Mouse (Mus musculus): Measurements from ENCODE around the gene Ano6. TPM values are rescaled to one million over a fixed set of nuclear protein-coding genes. Genes with fewer than 3 reads are reported as not detected.
A peak's percentile ranks its signal among the peaks of the same experiment; 100 is the strongest.

Gene Ano6
- polyA plus RNA-seq, 1 experiment, result 172 TPM

DNA sequence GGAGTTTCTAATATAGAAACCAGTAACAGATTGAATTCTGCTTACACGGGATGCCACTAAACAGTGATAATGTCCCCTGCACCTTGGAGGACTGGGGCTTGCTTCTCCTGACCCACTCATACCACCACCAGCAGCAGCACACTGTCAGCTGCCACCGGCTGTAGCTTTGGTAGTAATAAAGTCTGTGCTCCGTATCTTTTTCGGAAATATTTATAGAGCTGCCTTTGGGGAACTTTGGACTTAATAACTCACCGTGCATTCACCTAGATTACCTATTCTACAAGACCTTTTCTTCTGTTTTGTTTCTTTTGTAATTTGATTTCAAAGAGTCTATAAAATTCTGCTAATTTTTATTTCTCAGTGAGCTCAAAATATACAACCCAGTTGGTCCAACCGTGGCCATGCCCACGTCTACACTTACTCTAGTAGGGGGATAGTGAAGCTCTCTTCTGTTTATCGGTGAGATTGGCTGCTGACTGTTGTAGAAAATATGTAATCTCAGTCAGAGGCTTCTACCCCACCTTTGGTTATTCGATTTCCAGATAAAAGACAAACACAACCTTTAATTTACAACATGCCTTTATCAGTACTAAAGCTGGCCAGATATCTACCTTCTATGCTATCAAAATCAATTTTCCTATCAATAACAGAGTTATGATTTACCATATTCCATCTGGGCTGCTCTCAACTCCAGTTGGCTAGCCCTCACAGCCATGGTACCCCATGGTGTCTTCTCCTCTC lies 15.8 kb upstream of the Ano6 start:
- no peak overlapping the region for H3K4me3 ChIP-seq (ENCODE audit: low read depth, low read length)
- no peaks in the 10 kb centered on the region for H3K36me3 ChIP-seq (ENCODE audit: control insufficient read depth, insufficient read depth, low read length)
- no peak; the same call in 1 of the 2 replicates for TF ChIP-seq POLR2A (IDR thresholded peaks at IDR 0.05; ENCODE audit: low read depth, low read length)
- TF ChIP-seq CTCF (IDR thresholded peaks at IDR 0.05; ENCODE audit: extremely low read depth, insufficient read length, insufficient replicate concordance, low read depth, low read length), result no peak
- H3K27me3 ChIP-seq (ENCODE audit: control insufficient read depth, insufficient read depth, low read length), result no peaks in the 10 kb centered on the region
- WGBS, result 24% methylated on average over 9 of the region's 9 CpGs
- H3K4me1 ChIP-seq (ENCODE audit: control insufficient read depth, insufficient read depth, insufficient read length, low read length), result peaks cover 5% of the 10 kb centered on the region; the same call in 1 of the 2 replicates
- H3K27ac ChIP-seq (ENCODE audit: insufficient read depth, low read depth, low read length), result peak overlapping the region; percentile 81

DNA sequence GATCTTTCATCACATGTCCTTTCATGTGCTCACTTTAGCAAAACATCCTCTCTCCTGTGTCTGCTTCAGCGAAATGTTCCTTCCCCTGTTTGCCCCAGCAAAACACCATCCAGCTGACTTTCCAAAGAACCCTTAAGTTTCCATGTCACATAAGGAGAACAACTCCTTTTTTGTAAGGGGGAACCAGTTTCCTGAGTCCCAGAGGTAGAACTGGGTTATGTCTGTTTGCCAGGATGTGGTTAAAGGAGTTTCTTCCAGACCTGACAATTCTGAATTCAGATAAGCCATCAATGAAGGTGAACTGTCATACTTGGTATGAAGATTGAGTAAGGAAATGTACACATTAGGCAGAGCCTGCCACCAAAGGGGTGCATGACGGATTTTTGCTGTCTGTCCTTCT lies 12.9 kb upstream of the Ano6 start:
- Histone ChIP-seq H3K36me3 (ENCODE audit: control insufficient read depth, insufficient read depth, low read length) (no peaks in the 10 kb centered on the region), H3K4me3 (ENCODE audit: low read depth, low read length) (no peak overlapping the region), H3K27me3 (ENCODE audit: control insufficient read depth, insufficient read depth, low read length) (no peaks in the 10 kb centered on the region), H3K27ac (ENCODE audit: insufficient read depth, low read depth, low read length) (no peak overlapping the region), H3K4me1 (ENCODE audit: control insufficient read depth, insufficient read depth, insufficient read length, low read length) (peaks cover 5% of the 10 kb centered on the region; the same call in 1 of the 2 replicates)
- 93% methylated on average over 2 of the region's 2 CpGs for WGBS
- TF ChIP-seq CTCF (IDR thresholded peaks at IDR 0.05; ENCODE audit: extremely low read depth, insufficient read length, insufficient replicate concordance, low read depth, low read length), result no peak
- no peak for TF ChIP-seq POLR2A (IDR thresholded peaks at IDR 0.05; ENCODE audit: low read depth, low read length)

DNA sequence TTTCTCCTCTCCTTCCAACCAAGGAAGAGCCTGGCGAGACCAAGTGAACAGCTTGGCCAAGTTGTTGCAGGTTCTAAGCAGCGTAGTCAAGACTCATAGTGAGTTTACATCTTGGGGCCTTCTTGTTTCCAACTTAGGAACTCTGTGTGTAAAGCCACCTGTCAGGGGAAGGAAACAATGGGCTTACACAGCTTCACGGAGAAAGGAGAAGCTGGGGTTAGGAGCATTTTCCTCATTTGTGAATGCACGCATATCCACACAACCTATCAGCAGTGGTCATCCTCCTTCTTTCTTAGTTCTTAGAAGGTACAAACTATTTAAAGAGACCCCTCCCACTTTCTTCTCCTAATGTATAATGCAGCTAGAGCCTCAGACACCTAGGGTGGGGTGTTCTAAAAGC lies 11.9 kb upstream of the Ano6 start:
- Histone ChIP-seq H3K4me1 (ENCODE audit: control insufficient read depth, insufficient read depth, insufficient read length, low read length) (peaks cover 5% of the 10 kb centered on the region; the same call in 1 of the 2 replicates), H3K27ac (ENCODE audit: insufficient read depth, low read depth, low read length) (no peak overlapping the region), H3K4me3 (ENCODE audit: low read depth, low read length) (no peak overlapping the region), H3K27me3 (ENCODE audit: control insufficient read depth, insufficient read depth, low read length) (no peaks in the 10 kb centered on the region), H3K36me3 (ENCODE audit: control insufficient read depth, insufficient read depth, low read length) (no peaks in the 10 kb centered on the region)
- TF ChIP-seq CTCF (IDR thresholded peaks at IDR 0.05; ENCODE audit: extremely low read depth, insufficient read length, insufficient replicate concordance, low read depth, low read length) (no peak), POLR2A (IDR thresholded peaks at IDR 0.05; ENCODE audit: low read depth, low read length) (no peak)
- 90% methylated on average over 4 of the region's 4 CpGs for whole genome bisulfite sequencing

DNA sequence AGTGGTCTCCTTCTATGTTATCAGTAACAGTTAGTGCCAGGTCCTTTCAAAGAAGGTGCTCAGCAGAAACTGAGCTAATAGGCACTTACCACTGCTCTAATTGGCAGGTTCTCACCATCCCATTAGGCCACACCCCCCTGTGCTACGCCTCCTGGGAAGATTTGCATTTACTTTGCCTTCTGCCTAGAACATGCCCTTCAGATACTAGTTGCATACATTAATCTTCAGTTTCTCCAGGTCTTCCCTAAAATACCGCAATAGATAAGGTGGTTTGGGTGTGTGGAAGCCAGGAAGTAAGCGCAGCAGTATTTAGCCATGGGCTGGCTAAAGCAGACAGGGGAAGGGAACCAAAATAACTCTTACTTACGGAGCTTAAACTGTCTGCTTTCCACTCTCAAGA lies 4.0 kb upstream of the Ano6 start:
- no peaks in the 10 kb centered on the region for H3K27me3 ChIP-seq (ENCODE audit: control insufficient read depth, insufficient read depth, low read length)
- TF ChIP-seq CTCF (IDR thresholded peaks at IDR 0.05; ENCODE audit: extremely low read depth, insufficient read length, insufficient replicate concordance, low read depth, low read length), result no peak
- no peak for TF ChIP-seq POLR2A (IDR thresholded peaks at IDR 0.05; ENCODE audit: low read depth, low read length)
- H3K4me3 ChIP-seq (ENCODE audit: low read depth, low read length), result no peak overlapping the region

DNA sequence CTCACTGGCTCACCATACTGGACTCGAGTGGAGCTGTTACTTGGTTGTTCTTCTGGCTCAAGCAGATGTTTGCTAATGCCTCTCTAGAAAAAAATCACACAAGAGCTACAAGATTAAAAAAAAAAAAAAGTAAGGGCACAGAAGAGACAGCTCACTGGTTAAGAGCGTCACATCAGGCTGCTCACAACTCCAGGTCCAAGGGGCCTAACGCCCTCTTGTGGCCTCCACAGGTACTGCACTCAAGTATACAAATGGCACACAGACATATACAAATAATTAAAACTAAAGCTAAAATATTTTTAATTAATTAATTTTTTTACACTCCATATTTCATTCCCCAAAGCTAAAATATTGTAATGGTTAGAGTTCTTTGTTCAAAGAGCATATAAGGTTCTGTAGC lies 3.1 kb upstream of the Ano6 start:
- Histone ChIP-seq H3K4me3 (ENCODE audit: low read depth, low read length) (no peak overlapping the region), H3K36me3 (ENCODE audit: control insufficient read depth, insufficient read depth, low read length) (no peaks in the 10 kb centered on the region), H3K27me3 (ENCODE audit: control insufficient read depth, insufficient read depth, low read length) (no peaks in the 10 kb centered on the region), H3K27ac (ENCODE audit: insufficient read depth, low read depth, low read length) (no peak overlapping the region), H3K4me1 (ENCODE audit: control insufficient read depth, insufficient read depth, insufficient read length, low read length) (no peaks in the 10 kb centered on the region; the same call in 1 of the 2 replicates)
- WGBS, result 62% methylated on average over 3 of the region's 3 CpGs
- TF ChIP-seq POLR2A (IDR thresholded peaks at IDR 0.05; ENCODE audit: low read depth, low read length) (no peak), CTCF (IDR thresholded peaks at IDR 0.05; ENCODE audit: extremely low read depth, insufficient read length, insufficient replicate concordance, low read depth, low read length) (peak; percentile 69; the same call in 1 of the 2 replicates)

More for the DNA sequence above, 4.0 kb upstream of the Ano6 start:
- Histone ChIP-seq H3K36me3 (ENCODE audit: control insufficient read depth, insufficient read depth, low read length) (no peaks in the 10 kb centered on the region), H3K4me1 (ENCODE audit: control insufficient read depth, insufficient read depth, insufficient read length, low read length) (no peaks in the 10 kb centered on the region; the same call in 1 of the 2 replicates), H3K27ac (ENCODE audit: insufficient read depth, low read depth, low read length) (no peak overlapping the region)
- WGBS, result 93% methylated on average over 4 of the region's 4 CpGs

DNA sequence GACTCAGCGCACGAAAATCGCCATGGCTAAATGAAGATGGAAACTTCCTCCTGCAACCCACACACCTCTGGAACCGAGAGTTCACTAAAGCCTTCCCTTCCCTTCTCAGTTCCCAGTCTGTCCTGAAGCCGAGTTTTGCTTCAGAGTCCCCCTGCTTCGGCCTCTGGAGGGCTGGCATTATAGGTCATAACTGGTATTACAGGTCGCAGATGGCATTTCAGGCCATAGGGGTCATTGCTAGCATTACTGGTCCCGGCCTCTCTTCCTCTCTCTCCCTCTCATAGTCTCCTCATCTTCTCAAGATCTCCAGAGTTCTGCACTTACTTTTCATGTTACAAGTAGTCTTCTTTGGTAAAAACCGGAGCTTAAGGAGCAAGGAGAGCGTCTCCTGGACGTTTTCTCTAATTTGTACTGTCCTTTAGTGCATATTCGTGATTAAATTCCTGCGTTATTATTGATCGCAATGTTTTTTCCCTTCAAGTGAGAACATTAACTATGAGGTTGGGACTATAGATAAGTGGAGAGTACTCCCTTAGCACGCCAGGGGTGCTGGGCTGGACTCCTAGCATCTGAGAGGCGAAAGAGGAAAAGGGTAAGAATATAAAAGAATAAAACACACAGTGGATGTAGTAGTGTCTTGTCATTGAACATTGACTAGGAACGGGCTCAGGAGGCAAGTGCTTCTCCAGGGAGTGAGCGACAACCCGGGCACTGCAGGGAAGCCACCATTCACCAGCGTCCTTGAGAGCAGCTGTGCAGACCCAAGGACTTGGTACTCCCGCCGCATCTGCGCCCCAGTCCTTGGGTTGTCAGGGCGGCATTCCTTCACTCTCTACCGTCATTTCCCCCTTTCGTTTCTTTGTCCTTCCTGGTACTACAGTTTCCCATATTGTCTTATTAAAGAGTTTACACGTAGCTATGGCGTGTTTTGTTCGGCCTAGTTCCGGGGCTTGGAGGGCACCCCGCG lies 798 bp upstream of the Ano6 start:
- Histone ChIP-seq H3K36me3 (ENCODE audit: control insufficient read depth, insufficient read depth, low read length) (peaks cover 8% of the 10 kb centered on the region), H3K27me3 (ENCODE audit: control insufficient read depth, insufficient read depth, low read length) (no peaks in the 10 kb centered on the region), H3K4me3 (ENCODE audit: low read depth, low read length) (peak overlapping the region; percentile 84), H3K27ac (ENCODE audit: insufficient read depth, low read depth, low read length) (peak overlapping the region; percentile 74), H3K4me1 (ENCODE audit: control insufficient read depth, insufficient read depth, insufficient read length, low read length) (peaks cover 6% of the 10 kb centered on the region)
- 29% methylated on average over 32 of the region's 32 CpGs for WGBS
- TF ChIP-seq POLR2A (IDR thresholded peaks at IDR 0.05; ENCODE audit: low read depth, low read length), result no peak
- no peak for TF ChIP-seq CTCF (IDR thresholded peaks at IDR 0.05; ENCODE audit: extremely low read depth, insufficient read length, insufficient replicate concordance, low read depth, low read length)

All from small intestine, adult 2 months (tissue).